Mouse (Mus musculus) heart, postnatal 4 days (tissue): Measurements from ENCODE around the gene 9430038I01Rik. TPM values are rescaled to one million over a fixed set of nuclear protein-coding genes. Genes with fewer than 3 reads are reported as not detected.

Source experiments
- DNase-seq: peaks from one replicate; pipeline ENCODE4 v3.0.0; 2021
- total RNA-seq, 2 experiments: library from RNA; stranded (reverse); gene quantifications; 2 replicates each; pipeline ENCODE4 v1.2.3; 2021

Gene 9430038I01Rik
- total RNA-seq, 2 experiments from 2014 or later = 9.2 to 11.3 TPM

- DNase-seq = no peak
Measured at GRCm38 (mm10) chr7:137365056-137365455, 45.5 kb downstream of the 9430038I01Rik start.

- no peak for DNase-seq
Measured at GRCm38 (mm10) chr7:137364571-137364970, 46.0 kb downstream of the 9430038I01Rik start.

- DNase-seq = peak; percentile 49
Measured at GRCm38 (mm10) chr7:137346860-137347259, 63.7 kb downstream of the 9430038I01Rik start.

- DNase-seq = peak; percentile 37
Measured at GRCm38 (mm10) chr7:137346068-137346467, 64.5 kb downstream of the 9430038I01Rik start.

- DNase-seq = no peak
Measured at GRCm38 (mm10) chr7:137333951-137334350, 76.6 kb downstream of the 9430038I01Rik start.

Other genes with a start within 250 kb of the 9430038I01Rik start
- gene Ebf3, start 96.3 kb downstream of the 9430038I01Rik start, total RNA-seq = 10 to 100 TPM; 18.7 to 20.1 TPM
- gene Glrx3, start 26.9 kb upstream of the 9430038I01Rik start, total RNA-seq = 100 to 1,000 TPM; 122 to 128 TPM